Mouse (Mus musculus) ovary, adult 18-20 months (tissue): Measurements from ENCODE around the gene Efna5.

Experiments
- DNase-seq: peaks from one replicate; pipeline ENCODE4 v3.0.0; 2022; ENCODE audit warnings: low spot score, mixed read lengths

Gene Efna5

GRCm38 (mm10) chr17:62694958-62695437 is 186.1 kb downstream of the Efna5 start:
- no peak for DNase-seq

- no peak for DNase-seq
Measured at GRCm38 (mm10) chr17:62692242-62692641, 188.9 kb downstream of the Efna5 start.

- DNase-seq: no peak
Measured at GRCm38 (mm10) chr17:62691201-62691715, 189.9 kb downstream of the Efna5 start.

- DNase-seq: no peak
Measured at GRCm38 (mm10) chr17:62690256-62690655, 190.9 kb downstream of the Efna5 start.

- DNase-seq: no peak
Measured at GRCm38 (mm10) chr17:62689646-62690045, 191.5 kb downstream of the Efna5 start.

GRCm38 (mm10) chr17:62687369-62687768 is 193.7 kb downstream of the Efna5 start:
- DNase-seq: no peak

GRCm38 (mm10) chr17:62685181-62685580 is 195.9 kb downstream of the Efna5 start:
- no peak for DNase-seq

GRCm38 (mm10) chr17:62683142-62683541 is 198.0 kb downstream of the Efna5 start:
- DNase-seq: no peak

GRCm38 (mm10) chr17:62681726-62682125 is 199.4 kb downstream of the Efna5 start:
- DNase-seq: no peak

GRCm38 (mm10) chr17:62680737-62681136 is 200.4 kb downstream of the Efna5 start:
- DNase-seq: no peak

- DNase-seq: no peak
Measured at GRCm38 (mm10) chr17:62676832-62677231, 204.3 kb downstream of the Efna5 start.

GRCm38 (mm10) chr17:62676409-62676808 is 204.7 kb downstream of the Efna5 start:
- no peak for DNase-seq

- DNase-seq: no peak
Measured at GRCm38 (mm10) chr17:62675811-62676255, 205.3 kb downstream of the Efna5 start.

GRCm38 (mm10) chr17:62672068-62672467 is 209.0 kb downstream of the Efna5 start:
- no peak for DNase-seq

GRCm38 (mm10) chr17:62666761-62667160 is 214.4 kb downstream of the Efna5 start:
- no peak for DNase-seq

- DNase-seq: no peak
Measured at GRCm38 (mm10) chr17:62665823-62666222, 215.3 kb downstream of the Efna5 start.

GRCm38 (mm10) chr17:62664709-62665108 is 216.4 kb downstream of the Efna5 start:
- no peak for DNase-seq

- DNase-seq: no peak
Measured at GRCm38 (mm10) chr17:62661801-62662200, 219.3 kb downstream of the Efna5 start.

- no peak for DNase-seq
Measured at GRCm38 (mm10) chr17:62659501-62660175, 221.5 kb downstream of the Efna5 start.

- DNase-seq: no peak
Measured at GRCm38 (mm10) chr17:62657832-62658630, 223.1 kb downstream of the Efna5 start.

- no peak for DNase-seq
Measured at GRCm38 (mm10) chr17:62657051-62657450, 224.1 kb downstream of the Efna5 start.

- DNase-seq: no peak
Measured at GRCm38 (mm10) chr17:62656591-62656990, 224.5 kb downstream of the Efna5 start.

GRCm38 (mm10) chr17:62655819-62656355 is 225.2 kb downstream of the Efna5 start:
- no peak for DNase-seq
